Mouse (Mus musculus) embryonic facial prominence, embryonic 13.5 days (tissue): ENCODE results near the gene Zc3h7b. TPM values are rescaled to one million over a fixed set of nuclear protein-coding genes. Genes with fewer than 3 reads are reported as not detected.
A peak's percentile ranks its signal among the peaks of the same experiment; 100 is the strongest.

Experiments
- ATAC-seq: fragments of 200-750 bp; cut with Nextera tagmentation; 2 replicates; pipeline ENCODE4 v1.8.0; 2017; ENCODE audit warnings: low read depth; ENCODE audit not compliant: insufficient number of reproducible peaks, insufficient read depth, low FRiP score, low TSS enrichment
- H3K27ac ChIP-seq: fragments of 300-500 bp; sonication (generic); 2 replicates; pipeline ENCODE4 v1.5.1; 2015; ENCODE audit warnings: moderate library complexity, mild to moderate bottlenecking, inconsistent platforms
- H3K27me3 ChIP-seq: fragments of 300-500 bp; sonication (generic); 2 replicates; pipeline ENCODE4 v1.6.1; 2015; ENCODE audit warnings: mild to moderate bottlenecking, inconsistent platforms
- H3K36me3 ChIP-seq: fragments of 300-500 bp; sonication (generic); 2 replicates; pipeline ENCODE4 v1.6.1; 2015; ENCODE audit warnings: mild to moderate bottlenecking, inconsistent platforms
- H3K4me1 ChIP-seq: fragments of 300-500 bp; sonication (generic); 2 replicates; pipeline ENCODE4 v1.6.1; 2015; ENCODE audit warnings: inconsistent platforms
- H3K4me2 ChIP-seq: fragments of 300-500 bp; sonication (generic); 2 replicates; pipeline ENCODE4 v1.6.1; 2015; ENCODE audit warnings: moderate library complexity, mild to moderate bottlenecking, inconsistent platforms
- H3K4me3 ChIP-seq: fragments of 300-500 bp; sonication (generic); 2 replicates; pipeline ENCODE4 v1.5.1; 2015; ENCODE audit warnings: mild to moderate bottlenecking, inconsistent platforms
- H3K9ac ChIP-seq: fragments of 300-500 bp; sonication (generic); 2 replicates; pipeline ENCODE4 v1.6.1; 2015; ENCODE audit warnings: mild to moderate bottlenecking, inconsistent platforms
- H3K9me3 ChIP-seq: fragments of 300-500 bp; sonication (generic); 2 replicates; pipeline ENCODE4 v1.6.1; 2016; ENCODE audit warnings: inconsistent platforms
- WGBS: fragments of 180-500 bp; shearing (Covaris S2); methylation state at CpG from one replicate; pipeline ENCODE4 v1.1.7; 2015; ENCODE audit warnings: mixed read lengths; 5-methylcytosine and 5-hydroxymethylcytosine counted together
- polyA plus RNA-seq: library from polyadenylated mRNA; unstranded; fragments of >200 nt; fragmentation: Nextera tagmentation; extraction: Ambion mirVana; gene quantifications from 2 replicates; pipeline ENCODE4 v1.2.1, GENCODE M21; 2015

Gene Zc3h7b
- polyA plus RNA-seq, 1 experiment from 2014 or later, result 35.4 TPM

- Histone ChIP-seq H3K4me1 (0 out of 2 replicates have a peak, but pooled peaks cover 7% of the 10 kb centered on the region), H3K9ac (no peak overlapping the region), H3K27me3 (no peaks in the 10 kb centered on the region), H3K27ac (no peak overlapping the region), H3K4me2 (no peak overlapping the region), H3K4me3 (no peak overlapping the region), H3K36me3 (peaks cover 45% of the 10 kb centered on the region), H3K9me3 (no peaks in the 10 kb centered on the region)
- ATAC-seq, result no peak
- 90% methylated on average over 7 of the region's 7 CpGs for WGBS
Observed at GRCm38 (mm10) chr15:81828426-81829207, 83.8 kb downstream of the Zc3h7b start.

- H3K9ac ChIP-seq, result no peak overlapping the region
- peaks cover 39% of the 10 kb centered on the region for H3K36me3 ChIP-seq
- H3K27ac ChIP-seq, result no peak overlapping the region
- H3K9me3 ChIP-seq, result no peaks in the 10 kb centered on the region
- no peak overlapping the region for H3K4me3 ChIP-seq
- 70% methylated on average over 2 of the region's 2 CpGs for WGBS
- no peak overlapping the region for H3K4me2 ChIP-seq
- H3K27me3 ChIP-seq, result no peaks in the 10 kb centered on the region
- 0 out of 2 replicates have a peak, but pooled peaks cover 7% of the 10 kb centered on the region for H3K4me1 ChIP-seq
- no peak for ATAC-seq
Observed at GRCm38 (mm10) chr15:81829208-81829580, 84.3 kb downstream of the Zc3h7b start.

- H3K27ac ChIP-seq, result no peak overlapping the region
- H3K9ac ChIP-seq, result no peak overlapping the region
- H3K4me1 ChIP-seq, result peaks cover 12% of the 10 kb centered on the region
- H3K9me3 ChIP-seq, result no peaks in the 10 kb centered on the region
- 85% methylated on average over 4 of the region's 4 CpGs for WGBS
- no peak overlapping the region for H3K4me3 ChIP-seq
- H3K4me2 ChIP-seq, result no peak overlapping the region
- H3K27me3 ChIP-seq, result no peaks in the 10 kb centered on the region
- H3K36me3 ChIP-seq, result peaks cover 26% of the 10 kb centered on the region
- ATAC-seq, result no peak
Observed at GRCm38 (mm10) chr15:81830530-81830929, 85.7 kb downstream of the Zc3h7b start.

- ATAC-seq, result peak; percentile 57; the same call in 1 of the 2 replicates
- Histone ChIP-seq H3K27me3 (no peaks in the 10 kb centered on the region), H3K4me3 (0 out of 2 replicates have a peak overlapping the region, but pooled peaks have one; percentile 3), H3K4me1 (peaks cover 19% of the 10 kb centered on the region), H3K27ac (no peak overlapping the region), H3K36me3 (peaks cover 18% of the 10 kb centered on the region), H3K4me2 (peak overlapping the region; percentile 41), H3K9ac (peak overlapping the region; percentile 32; the same call in 1 of the 2 replicates), H3K9me3 (no peaks in the 10 kb centered on the region)
- 17% methylated on average over 24 of the region's 24 CpGs for WGBS
Observed at GRCm38 (mm10) chr15:81831136-81831825, 86.4 kb downstream of the Zc3h7b start.

- WGBS, result 87% methylated on average over 3 of the region's 3 CpGs
- Histone ChIP-seq H3K27me3 (no peaks in the 10 kb centered on the region), H3K36me3 (peaks cover 11% of the 10 kb centered on the region), H3K27ac (no peak overlapping the region), H3K9me3 (no peaks in the 10 kb centered on the region), H3K4me2 (no peak overlapping the region), H3K4me1 (peaks cover 27% of the 10 kb centered on the region), H3K9ac (no peak overlapping the region), H3K4me3 (no peak overlapping the region)
- ATAC-seq, result no peak
Observed at GRCm38 (mm10) chr15:81832219-81832618, 87.4 kb downstream of the Zc3h7b start.

GRCm38 (mm10) chr15:81833481-81833880 is 88.6 kb downstream of the Zc3h7b start:
- H3K36me3 ChIP-seq, result peaks cover 3% of the 10 kb centered on the region; the same call in 1 of the 2 replicates
- no peak overlapping the region for H3K4me2 ChIP-seq
- no peak overlapping the region for H3K4me3 ChIP-seq
- 0 out of 2 replicates have a peak overlapping the region, but pooled peaks have one; percentile 32 for H3K9ac ChIP-seq
- H3K4me1 ChIP-seq, result peaks cover 27% of the 10 kb centered on the region
- H3K27ac ChIP-seq, result no peak overlapping the region
- no peaks in the 10 kb centered on the region for H3K9me3 ChIP-seq
- 69% methylated on average over 4 of the region's 4 CpGs for WGBS
- no peak for ATAC-seq
- no peaks in the 10 kb centered on the region for H3K27me3 ChIP-seq

GRCm38 (mm10) chr15:81834171-81834841 is 89.4 kb downstream of the Zc3h7b start:
- 55% methylated on average over 3 of the region's 3 CpGs for WGBS
- no peaks in the 10 kb centered on the region for H3K27me3 ChIP-seq
- no peak for ATAC-seq
- H3K4me2 ChIP-seq, result no peak overlapping the region
- H3K9me3 ChIP-seq, result no peaks in the 10 kb centered on the region
- no peak overlapping the region for H3K9ac ChIP-seq
- peaks cover 27% of the 10 kb centered on the region for H3K4me1 ChIP-seq
- H3K36me3 ChIP-seq, result no peaks in the 10 kb centered on the region
- H3K27ac ChIP-seq, result no peak overlapping the region
- no peak overlapping the region for H3K4me3 ChIP-seq

GRCm38 (mm10) chr15:81835007-81835880 is 90.4 kb downstream of the Zc3h7b start:
- peaks cover 27% of the 10 kb centered on the region for H3K4me1 ChIP-seq
- peak overlapping the region; percentile 67 for H3K9ac ChIP-seq
- peak overlapping the region; percentile 42; the same call in 1 of the 2 replicates for H3K4me3 ChIP-seq

GRCm38 (mm10) chr15:81836124-81836821 is 91.4 kb downstream of the Zc3h7b start:
- Histone ChIP-seq H3K27ac (peak overlapping the region; percentile 68), H3K36me3 (no peaks in the 10 kb centered on the region), H3K4me2 (peak overlapping the region; percentile 65), H3K9me3 (no peaks in the 10 kb centered on the region), H3K27me3 (no peaks in the 10 kb centered on the region), H3K4me1 (peaks cover 25% of the 10 kb centered on the region), H3K4me3 (peak overlapping the region; percentile 42), H3K9ac (peak overlapping the region; percentile 67)
- WGBS, result under 1% methylated on average over 33 of the region's 33 CpGs
- ATAC-seq, result peak; percentile 80

More at GRCm38 (mm10) chr15:81835007-81835880, 90.4 kb downstream of the Zc3h7b start:
- no peaks in the 10 kb centered on the region for H3K36me3 ChIP-seq
- no peaks in the 10 kb centered on the region for H3K9me3 ChIP-seq
- no peaks in the 10 kb centered on the region for H3K27me3 ChIP-seq
- ATAC-seq, result no peak
- 68% methylated on average over 10 of the region's 10 CpGs for WGBS
- peak overlapping the region; percentile 68 for H3K27ac ChIP-seq
- peak overlapping the region; percentile 65 for H3K4me2 ChIP-seq
